Mouse (Mus musculus): ENCODE data around the gene Gnl3. TPM values are rescaled to one million over a fixed set of nuclear protein-coding genes. Genes with fewer than 3 reads are reported as not detected.

Gnl3 gene
- polyA plus RNA-seq, 1 experiment from 2014 or later, result 53.5 TPM

GRCm38 (mm10) chr14:31004527-31004926 lies 14.4 kb downstream of the Gnl3 start:
- no peak for ATAC-seq
- whole genome bisulfite sequencing, result 85% methylated on average over 2 of the region's 2 CpGs
- no peak for TF ChIP-seq CTCF (IDR thresholded peaks at IDR 0.05; ENCODE audit: low read depth)
- H3K9ac ChIP-seq (ENCODE audit: low read depth, low read length), result no peak overlapping the region
- no peak overlapping the region for H3K4me3 ChIP-seq (ENCODE audit: low read depth, low read length)
- H3K4me1 ChIP-seq (replicated peaks; ENCODE audit: control insufficient read depth, insufficient read depth, low read length), result no peaks in the 10 kb centered on the region
- no peak overlapping the region for H3K27ac ChIP-seq (ENCODE audit: low read depth, low read length)
- peaks cover 7% of the 10 kb centered on the region for H3K36me3 ChIP-seq (ENCODE audit: control insufficient read depth, insufficient read depth)
- no peaks in the 10 kb centered on the region for H3K27me3 ChIP-seq (replicated peaks; ENCODE audit: control insufficient read depth, insufficient read depth, low read length)
- H3K9me3 ChIP-seq (ENCODE audit: control insufficient read depth), result no peaks in the 10 kb centered on the region
- H3K4me2 ChIP-seq (replicated peaks; ENCODE audit: low read depth), result no peak overlapping the region

GRCm38 (mm10) chr14:31001307-31002205 lies 17.4 kb downstream of the Gnl3 start, which contains the start of the genes Glt8d1 and Spcs1:
Gene Glt8d1, plus strand, starts transcription at chr14:31001400.
Gene Spcs1, minus strand, starts transcription at chr14:31001672.
- Histone ChIP-seq H3K27ac (ENCODE audit: low read depth, low read length) (peak within 1 kb of the TSS; percentile 94), H3K36me3 (ENCODE audit: control insufficient read depth, insufficient read depth) (peaks cover 11% of the 10 kb centered on the region), H3K27me3 (replicated peaks; ENCODE audit: control insufficient read depth, insufficient read depth, low read length) (no peaks in the 10 kb centered on the region), H3K4me1 (replicated peaks; ENCODE audit: control insufficient read depth, insufficient read depth, low read length) (no peaks in the 10 kb centered on the region), H3K9ac (ENCODE audit: low read depth, low read length) (peak within 1 kb of the TSS; percentile 90), H3K9me3 (ENCODE audit: control insufficient read depth) (no peaks in the 10 kb centered on the region), H3K4me3 (ENCODE audit: low read depth, low read length) (peak within 1 kb of the TSS; percentile 96), H3K4me2 (replicated peaks; ENCODE audit: low read depth) (peak within 1 kb of the TSS; percentile 74)
- WGBS, result under 1% methylated on average over 84 of the region's 84 CpGs
- ATAC-seq, result peak; percentile 93
- 0 out of 2 replicates have a peak, but pooled peaks have one; percentile 5 for TF ChIP-seq CTCF (IDR thresholded peaks at IDR 0.05; ENCODE audit: low read depth)

- Histone ChIP-seq H3K36me3 (ENCODE audit: control insufficient read depth, insufficient read depth) (peaks cover 11% of the 10 kb centered on the region), H3K4me1 (replicated peaks; ENCODE audit: control insufficient read depth, insufficient read depth, low read length) (no peaks in the 10 kb centered on the region), H3K4me3 (ENCODE audit: low read depth, low read length) (peak overlapping the region; percentile 96), H3K27me3 (replicated peaks; ENCODE audit: control insufficient read depth, insufficient read depth, low read length) (no peaks in the 10 kb centered on the region), H3K9me3 (ENCODE audit: control insufficient read depth) (no peaks in the 10 kb centered on the region), H3K27ac (ENCODE audit: low read depth, low read length) (peak overlapping the region; percentile 94), H3K9ac (ENCODE audit: low read depth, low read length) (peak overlapping the region; percentile 90), H3K4me2 (replicated peaks; ENCODE audit: low read depth) (peak overlapping the region; percentile 74)
- ATAC-seq, result peak; percentile 6; the same call in 1 of the 2 replicates
- peak; percentile 28; the same call in 1 of the 2 replicates for TF ChIP-seq CTCF (IDR thresholded peaks at IDR 0.05; ENCODE audit: low read depth)
- under 1% methylated on average over 21 of the region's 21 CpGs for WGBS
Observed at GRCm38 (mm10) chr14:31000816-31001306, 18.1 kb downstream of the Gnl3 start.

GRCm38 (mm10) chr14:31000356-31000755 lies 18.6 kb downstream of the Gnl3 start:
- H3K9me3 ChIP-seq (ENCODE audit: control insufficient read depth), result no peaks in the 10 kb centered on the region
- ATAC-seq, result no peak
- no peak overlapping the region for H3K27ac ChIP-seq (ENCODE audit: low read depth, low read length)
- peak overlapping the region; percentile 90 for H3K9ac ChIP-seq (ENCODE audit: low read depth, low read length)
- peak overlapping the region; percentile 74 for H3K4me2 ChIP-seq (replicated peaks; ENCODE audit: low read depth)
- H3K4me1 ChIP-seq (replicated peaks; ENCODE audit: control insufficient read depth, insufficient read depth, low read length), result no peaks in the 10 kb centered on the region
- H3K36me3 ChIP-seq (ENCODE audit: control insufficient read depth, insufficient read depth), result peaks cover 11% of the 10 kb centered on the region
- H3K27me3 ChIP-seq (replicated peaks; ENCODE audit: control insufficient read depth, insufficient read depth, low read length), result no peaks in the 10 kb centered on the region
- peak overlapping the region; percentile 96 for H3K4me3 ChIP-seq (ENCODE audit: low read depth, low read length)
- WGBS, result 46% methylated on average over 10 of the region's 10 CpGs
- no peak for TF ChIP-seq CTCF (IDR thresholded peaks at IDR 0.05; ENCODE audit: low read depth)

GRCm38 (mm10) chr14:30996417-30996816 lies 22.5 kb downstream of the Gnl3 start:
- H3K9me3 ChIP-seq (ENCODE audit: control insufficient read depth), result no peaks in the 10 kb centered on the region
- no peak overlapping the region for H3K27ac ChIP-seq (ENCODE audit: low read depth, low read length)
- ATAC-seq, result no peak
- no peak overlapping the region for H3K9ac ChIP-seq (ENCODE audit: low read depth, low read length)
- no peak for TF ChIP-seq CTCF (IDR thresholded peaks at IDR 0.05; ENCODE audit: low read depth)
- H3K36me3 ChIP-seq (ENCODE audit: control insufficient read depth, insufficient read depth), result peaks cover 11% of the 10 kb centered on the region
- H3K4me2 ChIP-seq (replicated peaks; ENCODE audit: low read depth), result no peak overlapping the region
- H3K4me1 ChIP-seq (replicated peaks; ENCODE audit: control insufficient read depth, insufficient read depth, low read length), result no peaks in the 10 kb centered on the region
- H3K4me3 ChIP-seq (ENCODE audit: low read depth, low read length), result no peak overlapping the region
- H3K27me3 ChIP-seq (replicated peaks; ENCODE audit: control insufficient read depth, insufficient read depth, low read length), result no peaks in the 10 kb centered on the region

- no peak overlapping the region for H3K9ac ChIP-seq (ENCODE audit: low read depth, low read length)
- no peak for ATAC-seq
- no peaks in the 10 kb centered on the region for H3K4me1 ChIP-seq (replicated peaks; ENCODE audit: control insufficient read depth, insufficient read depth, low read length)
- no peak overlapping the region for H3K4me2 ChIP-seq (replicated peaks; ENCODE audit: low read depth)
- H3K36me3 ChIP-seq (ENCODE audit: control insufficient read depth, insufficient read depth), result peaks cover 20% of the 10 kb centered on the region
- no peak for TF ChIP-seq CTCF (IDR thresholded peaks at IDR 0.05; ENCODE audit: low read depth)
- no peak overlapping the region for H3K4me3 ChIP-seq (ENCODE audit: low read depth, low read length)
- WGBS, result 34% methylated on average over 3 of the region's 3 CpGs
- H3K27me3 ChIP-seq (replicated peaks; ENCODE audit: control insufficient read depth, insufficient read depth, low read length), result no peaks in the 10 kb centered on the region
- H3K9me3 ChIP-seq (ENCODE audit: control insufficient read depth), result no peaks in the 10 kb centered on the region
- H3K27ac ChIP-seq (ENCODE audit: low read depth, low read length), result no peak overlapping the region
Observed at GRCm38 (mm10) chr14:30976222-30976621, 42.7 kb downstream of the Gnl3 start.
